Mouse (Mus musculus) lung, postnatal 0 days (tissue): Measurements from ENCODE around the gene Snapc2. TPM values are rescaled to one million over a fixed set of nuclear protein-coding genes. Genes with fewer than 3 reads are reported as not detected.
A peak's percentile ranks its signal among the peaks of the same experiment; 100 is the strongest.
"Not testable (repeated sequence)": the region's sequence is repeated elsewhere in the genome, so short reads cannot be mapped to it uniquely, and the experiment has no call there.

Experiments
- ATAC-seq: fragments of 200-750 bp; cut with Nextera tagmentation; 2 replicates; pipeline ENCODE4 v1.8.0; 2017; ENCODE audit warnings: moderate library complexity
- DNase-seq: peaks from one replicate; pipeline ENCODE4 v3.0.0-alpha.2; 2016; ENCODE audit warnings: low spot score
- H3K27ac ChIP-seq: fragments of 300-500 bp; sonication (generic); 2 replicates; pipeline ENCODE4 v1.5.1; 2014; ENCODE audit warnings: antibody characterized with exemption, mild to moderate bottlenecking, low read length, mixed read lengths
- H3K27me3 ChIP-seq: fragments of 300-500 bp; sonication (generic); replicated peaks from 2 replicates; pipeline ENCODE4 v1.6.1; 2014; ENCODE audit warnings: low read length, mixed read lengths; ENCODE audit not compliant: insufficient read depth
- H3K36me3 ChIP-seq: fragments of 300-500 bp; sonication (generic); 2 replicates; pipeline ENCODE4 v1.6.1; 2014; ENCODE audit warnings: low read length, mixed read lengths; ENCODE audit not compliant: insufficient read depth
- H3K4me1 ChIP-seq: fragments of 300-500 bp; sonication (generic); 2 replicates; pipeline ENCODE4 v1.6.1; 2014; ENCODE audit warnings: antibody characterized with exemption, low read depth, low read length, mixed read lengths; ENCODE audit not compliant: insufficient read depth
- H3K4me2 ChIP-seq: fragments of 300-500 bp; sonication (generic); replicated peaks from 2 replicates; pipeline ENCODE4 v1.6.1; 2014; ENCODE audit warnings: low read depth, mild to moderate bottlenecking, low read length, moderate library complexity, mixed read lengths
- H3K4me3 ChIP-seq: fragments of 300-500 bp; sonication (generic); 2 replicates; pipeline ENCODE4 v1.5.1; 2014; ENCODE audit warnings: low read depth, low read length
- H3K9ac ChIP-seq: fragments of 300-500 bp; sonication (generic); replicated peaks from 2 replicates; pipeline ENCODE4 v1.6.1; 2014; ENCODE audit warnings: low read depth, mild to moderate bottlenecking
- H3K9me3 ChIP-seq: fragments of 300-500 bp; sonication (generic); 2 replicates; pipeline ENCODE4 v1.6.1; 2016; ENCODE audit warnings: low read length, mixed read lengths
- CTCF ChIP-seq: IDR thresholded peaks from 2 replicates; pipeline ENCODE4 v1.5.1; 2016; ENCODE audit warnings: antibody characterized with exemption, mild to moderate bottlenecking
- EP300 ChIP-seq: IDR thresholded peaks from 2 replicates; pipeline ENCODE4 v1.6.1; 2016; ENCODE audit warnings: antibody characterized with exemption, mild to moderate bottlenecking, control low read depth
- WGBS: fragments of 180-500 bp; shearing (Covaris S2); extraction: QIAGEN DNeasy Blood & Tissue Kit; methylation state at CpG from one replicate; pipeline ENCODE4 v1.1.7; 2014; 5-methylcytosine and 5-hydroxymethylcytosine counted together
- polyA plus RNA-seq: library from polyadenylated mRNA; unstranded; fragments of >200 nt; fragmentation: Nextera tagmentation; extraction: Ambion mirVana; gene quantifications from 2 replicates; pipeline ENCODE4 v1.2.1, GENCODE M21; 2015

Snapc2 gene
- polyA plus RNA-seq, 1 experiment from 2014 or later = 28.9 TPM

DNA sequence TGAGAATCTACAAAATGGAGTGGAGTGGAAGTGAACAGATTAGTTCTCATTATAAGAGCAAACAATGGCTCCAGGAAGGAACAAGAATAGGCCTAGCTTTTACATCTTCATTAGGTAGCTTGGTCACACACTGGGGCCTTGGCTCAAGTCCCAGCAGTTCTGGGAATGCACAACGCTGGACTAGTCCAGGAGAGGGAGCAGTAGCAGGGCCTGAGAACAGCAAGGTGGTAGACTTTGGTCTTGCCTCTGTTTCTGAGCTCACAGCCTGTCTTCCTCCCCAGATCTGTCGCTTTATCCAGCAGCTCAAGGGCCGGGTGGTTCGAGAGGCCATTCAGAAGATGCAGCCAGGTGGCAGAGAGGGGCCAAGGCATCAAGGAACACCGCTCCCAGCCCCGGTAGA lies 1.1 kb downstream of the Snapc2 start:
- 62% methylated on average over 6 of the region's 6 CpGs for WGBS
- Histone ChIP-seq H3K4me2 (peak overlapping the region; percentile 86; the same call in 1 of the 2 replicates), H3K4me1 (peaks cover 4% of the 10 kb centered on the region; the same call in 1 of the 2 replicates), H3K4me3 (no peak overlapping the region), H3K27ac (no peak overlapping the region), H3K36me3 (0 out of 2 replicates have a peak, but pooled peaks cover 4% of the 10 kb centered on the region), H3K27me3 (no peaks in the 10 kb centered on the region), H3K9ac (no peak overlapping the region), H3K9me3 (no peaks in the 10 kb centered on the region)
- ATAC-seq (no peak), DNase-seq (peak; percentile 62)
- TF ChIP-seq CTCF (peak; percentile 67), EP300 (no peak)

- not testable (repeated sequence) for H3K9ac ChIP-seq
Measured at GRCm38 (mm10) chr8:4255471-4255870, 2.6 kb downstream of the Snapc2 start.

DNA sequence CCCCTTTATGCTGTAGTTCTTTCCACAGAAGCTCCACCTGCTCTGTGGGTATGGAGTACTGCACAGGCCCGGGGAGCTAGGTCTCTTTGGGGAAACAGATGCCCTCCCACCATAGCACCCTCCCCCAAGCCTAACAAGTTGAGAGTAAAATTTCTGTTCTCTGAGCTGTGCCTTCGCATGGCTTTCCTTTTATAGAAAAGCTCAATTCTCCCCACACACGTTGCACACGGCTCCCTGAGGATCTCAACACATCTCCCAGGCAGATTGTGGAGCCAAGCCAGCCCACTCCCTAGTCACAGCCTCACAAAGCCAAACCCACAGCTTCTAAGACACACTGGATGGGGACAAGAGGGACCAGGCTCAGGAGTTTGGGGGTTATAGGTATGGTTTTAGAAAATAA lies 4.0 kb downstream of the Snapc2 start:
- 48% methylated on average over 4 of the region's 4 CpGs for WGBS
- TF ChIP-seq EP300 = no peak
- TF ChIP-seq CTCF = no peak
- H3K9ac ChIP-seq = no peak overlapping the region
- ATAC-seq = no peak
- H3K27me3 ChIP-seq = no peaks in the 10 kb centered on the region
- H3K4me2 ChIP-seq = no peak overlapping the region
- no peaks in the 10 kb centered on the region for H3K9me3 ChIP-seq
- no peak overlapping the region for H3K4me3 ChIP-seq
- H3K4me1 ChIP-seq = peaks cover 4% of the 10 kb centered on the region; the same call in 1 of the 2 replicates
- H3K36me3 ChIP-seq = peaks cover 18% of the 10 kb centered on the region; the same call in 1 of the 2 replicates
- no peak overlapping the region for H3K27ac ChIP-seq
- DNase-seq = no peak

More at GRCm38 (mm10) chr8:4255471-4255870, 2.6 kb downstream of the Snapc2 start:
- not testable (repeated sequence) for H3K36me3 ChIP-seq, ATAC-seq, DNase-seq, H3K27ac ChIP-seq, H3K4me2 ChIP-seq, H3K4me1 ChIP-seq, H3K4me3 ChIP-seq, H3K9me3 ChIP-seq, H3K27me3 ChIP-seq
- 79% methylated on average over 7 of the region's 7 CpGs for WGBS

GRCm38 (mm10) chr8:4257350-4257749 lies 4.5 kb downstream of the Snapc2 start:
- Histone ChIP-seq H3K36me3 (peaks cover 18% of the 10 kb centered on the region; the same call in 1 of the 2 replicates), H3K4me1 (peaks cover 3% of the 10 kb centered on the region; the same call in 1 of the 2 replicates), H3K27me3 (no peaks in the 10 kb centered on the region), H3K4me2 (no peak overlapping the region), H3K9me3 (no peaks in the 10 kb centered on the region), H3K4me3 (no peak overlapping the region), H3K9ac (no peak overlapping the region), H3K27ac (no peak overlapping the region)
- DNase-seq (no peak), ATAC-seq (no peak)
- TF ChIP-seq EP300 = no peak
- TF ChIP-seq CTCF = no peak
- WGBS = 82% methylated on average over 4 of the region's 4 CpGs

- Histone ChIP-seq H3K9ac (no peak overlapping the region), H3K27me3 (no peaks in the 10 kb centered on the region), H3K9me3 (no peaks in the 10 kb centered on the region), H3K4me1 (no peaks in the 10 kb centered on the region), H3K4me2 (peak overlapping the region; percentile 99), H3K27ac (no peak overlapping the region), H3K4me3 (peak overlapping the region; percentile 55), H3K36me3 (peaks cover 18% of the 10 kb centered on the region; the same call in 1 of the 2 replicates)
- ATAC-seq (peak; percentile 60), DNase-seq (peak; percentile 76)
- 2% methylated on average over 35 of the region's 35 CpGs for WGBS
- TF ChIP-seq EP300 = no peak
- peak; percentile 96 for TF ChIP-seq CTCF
Measured at GRCm38 (mm10) chr8:4258233-4258632, 5.4 kb downstream of the Snapc2 start.

DNA sequence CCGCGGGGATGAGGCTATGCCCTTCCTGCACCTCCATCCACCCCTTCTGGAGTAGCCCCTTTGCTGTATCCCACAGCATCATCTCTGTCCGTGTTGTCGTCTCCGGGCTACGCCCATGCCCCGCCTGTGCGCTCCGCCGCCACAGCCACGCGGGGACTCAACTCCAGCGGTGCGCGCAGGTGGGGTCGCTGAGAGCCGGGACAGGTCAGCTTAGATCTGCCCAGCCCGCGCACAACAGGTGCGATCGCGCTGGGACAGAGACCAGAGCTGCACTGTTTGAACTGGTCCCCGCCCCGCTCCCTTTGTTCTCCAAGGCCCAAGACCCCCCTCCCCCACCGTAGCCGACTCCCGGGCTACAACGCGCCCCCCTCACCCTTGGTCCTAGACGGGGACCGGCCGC lies 5.8 kb downstream of the Snapc2 start:
- 0% methylated on average over 27 of the region's 32 CpGs for WGBS
- Histone ChIP-seq H3K27ac (no peak overlapping the region), H3K4me3 (peak overlapping the region; percentile 55), H3K36me3 (peaks cover 18% of the 10 kb centered on the region; the same call in 1 of the 2 replicates), H3K4me1 (no peaks in the 10 kb centered on the region), H3K9me3 (no peaks in the 10 kb centered on the region), H3K4me2 (peak overlapping the region; percentile 99), H3K27me3 (no peaks in the 10 kb centered on the region), H3K9ac (0 out of 2 replicates have a peak overlapping the region, but pooled peaks have one; percentile 19)
- ATAC-seq (peak; percentile 56), DNase-seq (no peak)
- no peak for TF ChIP-seq EP300
- no peak for TF ChIP-seq CTCF
